Mouse (Mus musculus) stomach, embryonic 14.5 days (tissue): ENCODE results near the gene Lman2l. TPM values are rescaled to one million over a fixed set of nuclear protein-coding genes. Genes with fewer than 3 reads are reported as not detected.

Experiments used
- ATAC-seq: fragments of 200-750 bp; cut with Nextera tagmentation; 2 replicates; pipeline ENCODE4 v1.8.0; 2017; ENCODE audit warnings: low read depth, moderate TSS enrichment; ENCODE audit not compliant: insufficient number of reproducible peaks, insufficient read depth, low FRiP score
- H3K27ac ChIP-seq: fragments of 300-500 bp; sonication (generic); 2 replicates; pipeline ENCODE4 v1.5.1; 2014; ENCODE audit warnings: mild to moderate bottlenecking, low read length, moderate library complexity, mixed read lengths
- H3K27me3 ChIP-seq: fragments of 300-500 bp; sonication (generic); 2 replicates; pipeline ENCODE4 v1.6.1; 2014; ENCODE audit warnings: low read length, control low read depth, mixed read lengths; ENCODE audit not compliant: control insufficient read depth, insufficient read depth
- H3K36me3 ChIP-seq: fragments of 300-500 bp; sonication (generic); 2 replicates; pipeline ENCODE4 v1.6.1; 2014; ENCODE audit warnings: mild to moderate bottlenecking, control low read depth, low read length, moderate library complexity, mixed read lengths; ENCODE audit not compliant: control insufficient read depth, insufficient read depth
- H3K4me1 ChIP-seq: fragments of 300-500 bp; sonication (generic); 2 replicates; pipeline ENCODE4 v1.6.1; 2014; ENCODE audit warnings: low read length, control low read depth, mixed read lengths; ENCODE audit not compliant: control insufficient read depth, insufficient read depth
- H3K4me2 ChIP-seq: fragments of 300-500 bp; sonication (generic); replicated peaks from 2 replicates; pipeline ENCODE4 v1.6.1; 2014; ENCODE audit warnings: low read depth, low read length, control low read depth
- H3K4me3 ChIP-seq: fragments of 300-500 bp; sonication (generic); 2 replicates; pipeline ENCODE4 v1.5.1; 2014; ENCODE audit warnings: low read depth, low read length, control low read depth
- H3K9ac ChIP-seq: fragments of 300-500 bp; sonication (generic); replicated peaks from 2 replicates; pipeline ENCODE4 v1.6.1; 2014; ENCODE audit warnings: low read depth, mild to moderate bottlenecking, control low read depth, low read length, moderate library complexity, mixed read lengths
- H3K9me3 ChIP-seq: fragments of 300-500 bp; sonication (generic); 2 replicates; pipeline ENCODE4 v1.6.1; 2016; ENCODE audit warnings: low read depth, low read length, control low read depth; ENCODE audit not compliant: control insufficient read depth
- WGBS: fragments of 180-500 bp; shearing (Covaris S2); extraction: QIAGEN DNeasy Blood & Tissue Kit; methylation state at CpG from one replicate; pipeline ENCODE4 v1.1.7; 2014; 5-methylcytosine and 5-hydroxymethylcytosine counted together
- polyA plus RNA-seq: library from polyadenylated mRNA; unstranded; fragments of >200 nt; fragmentation: Nextera tagmentation; extraction: Ambion mirVana; gene quantifications from 2 replicates; pipeline ENCODE4 v1.2.1, GENCODE M21; 2014

The Lman2l gene
- polyA plus RNA-seq, 1 experiment from 2014 or later, result 35.0 TPM

GRCm38 (mm10) chr1:36471181-36472105 lies 26.4 kb upstream of the Lman2l start, which contains the start of gene Cnnm4:
Cnnm4 (plus strand) TSS chr1:36471620.
- peak; percentile 91 for ATAC-seq
- peaks cover 43% of the 10 kb centered on the region for H3K4me1 ChIP-seq
- no peaks in the 10 kb centered on the region for H3K27me3 ChIP-seq
- H3K9ac ChIP-seq, result peak within 1 kb of the TSS; percentile 55
- H3K9me3 ChIP-seq, result no peaks in the 10 kb centered on the region
- H3K4me3 ChIP-seq, result peak within 1 kb of the TSS; percentile 56
- peak within 1 kb of the TSS; percentile 40; the same call in 1 of the 2 replicates for H3K27ac ChIP-seq
- H3K36me3 ChIP-seq, result no peaks in the 10 kb centered on the region
- under 1% methylated on average over 66 of the region's 98 CpGs for WGBS
- H3K4me2 ChIP-seq, result peak within 1 kb of the TSS; percentile 80

- Histone ChIP-seq H3K4me2 (no peak overlapping the region), H3K9me3 (no peaks in the 10 kb centered on the region), H3K9ac (no peak overlapping the region), H3K4me3 (no peak overlapping the region), H3K27me3 (no peaks in the 10 kb centered on the region), H3K4me1 (peaks cover 28% of the 10 kb centered on the region; the same call in 1 of the 2 replicates), H3K27ac (no peak overlapping the region), H3K36me3 (no peaks in the 10 kb centered on the region)
- ATAC-seq, result no peak
- WGBS, result 43% methylated on average over 2 of the region's 2 CpGs
Measured at GRCm38 (mm10) chr1:36469811-36470444, 24.9 kb upstream of the Lman2l start.

GRCm38 (mm10) chr1:36467446-36467845 lies 22.4 kb upstream of the Lman2l start:
- Histone ChIP-seq H3K9ac (no peak overlapping the region), H3K27me3 (no peaks in the 10 kb centered on the region), H3K4me1 (peaks cover 5% of the 10 kb centered on the region; the same call in 1 of the 2 replicates), H3K36me3 (no peaks in the 10 kb centered on the region), H3K9me3 (no peaks in the 10 kb centered on the region), H3K4me3 (no peak overlapping the region), H3K27ac (no peak overlapping the region), H3K4me2 (no peak overlapping the region)
- WGBS, result 55% methylated on average over 5 of the region's 5 CpGs
- ATAC-seq, result no peak

GRCm38 (mm10) chr1:36465641-36466160 lies 20.6 kb upstream of the Lman2l start:
- H3K4me1 ChIP-seq, result no peaks in the 10 kb centered on the region
- no peaks in the 10 kb centered on the region for H3K36me3 ChIP-seq
- no peaks in the 10 kb centered on the region for H3K27me3 ChIP-seq
- H3K4me2 ChIP-seq, result no peak overlapping the region
- H3K27ac ChIP-seq, result no peak overlapping the region
- WGBS, result 22% methylated on average over 4 of the region's 4 CpGs
- no peaks in the 10 kb centered on the region for H3K9me3 ChIP-seq
- no peak overlapping the region for H3K4me3 ChIP-seq
- H3K9ac ChIP-seq, result no peak overlapping the region
- no peak for ATAC-seq

- Histone ChIP-seq H3K4me2 (no peak overlapping the region), H3K9me3 (no peaks in the 10 kb centered on the region), H3K36me3 (no peaks in the 10 kb centered on the region), H3K27ac (no peak overlapping the region), H3K27me3 (no peaks in the 10 kb centered on the region), H3K9ac (no peak overlapping the region), H3K4me1 (peaks cover 4% of the 10 kb centered on the region; the same call in 1 of the 2 replicates), H3K4me3 (no peak overlapping the region)
- 47% methylated on average over 2 of the region's 2 CpGs for WGBS
- no peak for ATAC-seq
Measured at GRCm38 (mm10) chr1:36461829-36462228, 16.8 kb upstream of the Lman2l start.

- H3K27me3 ChIP-seq, result no peaks in the 10 kb centered on the region
- no peak overlapping the region for H3K9ac ChIP-seq
- H3K27ac ChIP-seq, result no peak overlapping the region
- H3K9me3 ChIP-seq, result no peaks in the 10 kb centered on the region
- 81% methylated on average over 5 of the region's 5 CpGs for WGBS
- no peak for ATAC-seq
- peaks cover 4% of the 10 kb centered on the region; the same call in 1 of the 2 replicates for H3K4me1 ChIP-seq
- no peak overlapping the region for H3K4me3 ChIP-seq
- no peaks in the 10 kb centered on the region for H3K36me3 ChIP-seq
- H3K4me2 ChIP-seq, result no peak overlapping the region
Measured at GRCm38 (mm10) chr1:36458169-36458568, 13.1 kb upstream of the Lman2l start.

GRCm38 (mm10) chr1:36457388-36458014 lies 12.4 kb upstream of the Lman2l start:
- Histone ChIP-seq H3K4me1 (peaks cover 4% of the 10 kb centered on the region; the same call in 1 of the 2 replicates), H3K4me2 (no peak overlapping the region), H3K4me3 (no peak overlapping the region), H3K27ac (no peak overlapping the region; the same call in 1 of the 2 replicates), H3K9me3 (no peaks in the 10 kb centered on the region), H3K9ac (no peak overlapping the region), H3K27me3 (no peaks in the 10 kb centered on the region), H3K36me3 (no peaks in the 10 kb centered on the region)
- 19% methylated on average over 7 of the region's 7 CpGs for WGBS
- no peak for ATAC-seq
